Mouse (Mus musculus) adrenal gland, postnatal 10 days (tissue): ENCODE results near the gene Ttc13. TPM values are rescaled to one million over a fixed set of nuclear protein-coding genes. Genes with fewer than 3 reads are reported as not detected.
A peak's percentile ranks its signal among the peaks of the same experiment; 100 is the strongest.

Experiments used
- DNase-seq: peaks from one replicate; pipeline ENCODE4 v3.0.0; 2021; ENCODE audit warnings: mixed read lengths
- total RNA-seq, 2 experiments: library from RNA; stranded (reverse); gene quantifications; 2 replicates each; pipeline ENCODE4 v1.2.3; 2021

Gene Ttc13
- total RNA-seq, 2 experiments from 2014 or later, result 41.8 to 47.1 TPM

- no peak for DNase-seq
Observed at GRCm38 (mm10) chr8:124653568-124654475, 68.0 kb downstream of the Ttc13 start.

- no peak for DNase-seq
Observed at GRCm38 (mm10) chr8:124652546-124652945, 69.2 kb downstream of the Ttc13 start.

- no peak for DNase-seq
Observed at GRCm38 (mm10) chr8:124651776-124652175, 70.0 kb downstream of the Ttc13 start.

- DNase-seq, result no peak
Observed at GRCm38 (mm10) chr8:124648311-124648710, 73.5 kb downstream of the Ttc13 start.

- DNase-seq, result peak; percentile 61
Observed at GRCm38 (mm10) chr8:124643540-124644339, 78.0 kb downstream of the Ttc13 start.

- peak; percentile 37 for DNase-seq
Observed at GRCm38 (mm10) chr8:124641599-124641998, 80.2 kb downstream of the Ttc13 start.

GRCm38 (mm10) chr8:124635247-124635502 lies 86.6 kb downstream of the Ttc13 start:
- DNase-seq, result no peak

GRCm38 (mm10) chr8:124634411-124635246 lies 87.2 kb downstream of the Ttc13 start:
- no peak for DNase-seq

- DNase-seq, result peak; percentile 51
Observed at GRCm38 (mm10) chr8:124633001-124633703, 88.6 kb downstream of the Ttc13 start.

- no peak for DNase-seq
Observed at GRCm38 (mm10) chr8:124631966-124632365, 89.8 kb downstream of the Ttc13 start.

GRCm38 (mm10) chr8:124630891-124631290 lies 90.9 kb downstream of the Ttc13 start:
- no peak for DNase-seq

- DNase-seq, result no peak
Observed at GRCm38 (mm10) chr8:124630489-124630888, 91.3 kb downstream of the Ttc13 start.

GRCm38 (mm10) chr8:124626251-124626650 lies 95.5 kb downstream of the Ttc13 start:
- DNase-seq, result no peak

Other genes with a start within 250 kb of the Ttc13 start
- 10 to 100 TPM; 34.1 to 36.3 TPM for gene Cog2, start 201.2 kb downstream of the Ttc13 start, total RNA-seq
- 100 to 1,000 TPM; 124 to 320 TPM for gene Agt, start 152.3 kb downstream of the Ttc13 start, total RNA-seq
- gene Capn9, start 145.9 kb downstream of the Ttc13 start, total RNA-seq, result under 1 TPM in 1 of 2 experiments, not detected in 1; 0.18 TPM
- gene 2310022B05Rik, start 58.6 kb downstream of the Ttc13 start, total RNA-seq, result 10 to 100 TPM; 42.5 to 43.2 TPM
- gene Arv1, start 156 bp upstream of the Ttc13 start, total RNA-seq, result 10 to 100 TPM in 1 of 2 experiments, 1 to 10 TPM in 1; 8.4 to 13.4 TPM
- gene Fam89a, start 29.8 kb upstream of the Ttc13 start, total RNA-seq, result 1 to 10 TPM; 3.7 to 3.9 TPM
- gene Trim67, start 71.1 kb upstream of the Ttc13 start, total RNA-seq, result 1 to 10 TPM; 2.9 to 6.5 TPM
- gene Gnpat, start 141.1 kb upstream of the Ttc13 start, total RNA-seq, result 100 to 1,000 TPM; 126 to 173 TPM
- gene 2810004N23Rik, start 141.1 kb upstream of the Ttc13 start, total RNA-seq, result 10 to 100 TPM; 23.6 to 27.4 TPM
- 10 to 100 TPM; 21.0 to 21.1 TPM for gene Exoc8, start 175.7 kb upstream of the Ttc13 start, total RNA-seq
- 10 to 100 TPM; 20.2 to 21.3 TPM for gene Sprtn, start 175.9 kb upstream of the Ttc13 start, total RNA-seq
- 10 to 100 TPM; 66.9 to 73.0 TPM for gene Egln1, start 227.3 kb upstream of the Ttc13 start, total RNA-seq